Mouse (Mus musculus): ENCODE measurements at regions not wholly inside any gene's neighbourhood (a gene's known extent, or its start where the extent isn't known, plus 50 kb on each side); places are given as distances from the start of the nearest gene placed in this dataset.

DNA sequence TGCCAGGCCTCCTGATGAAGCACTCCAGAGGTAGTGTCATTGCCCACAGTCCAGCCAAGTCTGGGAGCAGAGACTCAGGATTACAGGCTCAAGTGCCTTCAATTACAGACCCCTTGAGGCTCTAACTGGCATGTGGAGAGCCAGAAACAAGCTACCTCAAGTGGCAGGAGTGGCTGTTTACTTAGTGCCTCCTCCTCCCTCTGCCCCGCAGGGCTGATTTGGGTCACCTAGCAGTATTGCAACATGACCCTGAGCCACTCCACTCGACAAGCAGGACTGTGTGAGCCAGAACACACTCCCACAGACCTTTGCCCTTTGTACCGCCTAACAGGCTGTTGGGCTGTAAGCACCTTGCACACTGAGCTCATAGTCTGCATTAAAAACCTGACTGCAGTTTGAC, 180.4 kb downstream of the Rab11fip4 start:
- ATAC-seq (replicated peaks; ENCODE audit: low read depth, poor library complexity, severe bottlenecking), result no peak

DNA sequence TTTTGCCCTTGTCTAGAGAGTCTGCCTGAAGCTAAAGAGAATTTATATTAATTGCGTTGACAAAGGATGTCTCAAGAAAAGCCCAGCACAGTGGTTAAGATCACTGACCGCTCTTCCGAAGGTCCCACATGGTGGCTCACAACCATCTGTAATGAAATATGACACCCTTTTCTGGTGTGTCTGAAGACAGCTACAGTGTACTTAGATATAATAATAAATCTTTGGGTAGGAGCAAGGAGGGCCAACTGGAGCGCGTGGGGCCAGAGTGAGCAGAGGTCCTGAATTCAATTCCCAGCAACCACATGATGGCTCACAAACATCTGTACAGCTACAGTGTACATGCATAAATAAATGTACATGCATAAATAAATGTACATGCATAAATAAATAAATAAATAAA, 176.1 kb downstream of the Rab11fip4 start:
- ATAC-seq (replicated peaks; ENCODE audit: low read depth, poor library complexity, severe bottlenecking), result no peak

DNA sequence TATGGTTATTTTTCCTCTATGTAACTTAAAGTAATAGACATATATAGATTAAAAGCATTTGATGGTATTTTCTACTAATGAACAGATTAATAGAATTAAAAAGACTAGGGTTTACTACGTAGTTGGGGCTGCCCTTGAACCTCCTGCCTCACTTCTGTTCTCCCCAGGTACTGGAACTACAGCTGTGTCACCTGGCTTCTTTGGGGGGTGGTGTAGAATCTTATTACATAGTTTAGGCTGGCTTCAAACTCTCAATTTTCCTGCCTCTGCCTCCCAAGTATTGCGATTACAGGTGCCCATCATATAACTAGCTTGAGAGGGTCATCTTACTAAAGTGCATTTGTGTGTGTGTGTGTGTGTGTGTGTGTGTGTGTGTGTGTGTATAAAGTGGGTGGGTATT, 175.0 kb downstream of the Rab11fip4 start:
- ATAC-seq (replicated peaks; ENCODE audit: low read depth, poor library complexity, severe bottlenecking), result no peak

DNA sequence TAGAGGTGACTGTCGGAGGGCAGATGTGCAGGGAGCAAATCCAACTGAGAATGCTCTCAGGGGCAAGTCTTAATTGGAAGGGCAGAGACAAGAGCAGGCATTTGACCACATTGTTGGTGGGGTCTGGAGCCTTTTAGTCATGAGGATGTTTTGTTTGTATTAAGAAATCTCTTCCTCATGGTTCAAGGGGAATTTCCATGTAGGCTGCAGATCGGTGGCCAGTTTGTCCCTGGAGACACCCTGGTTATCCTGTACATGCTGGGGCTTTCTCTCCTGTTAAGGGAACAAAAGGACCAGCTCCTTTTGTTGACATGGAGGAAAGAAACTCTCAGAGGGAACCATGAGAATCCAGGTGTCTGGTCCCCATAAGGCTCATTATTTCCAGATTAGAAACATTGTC, 174.4 kb downstream of the Rab11fip4 start:
- ATAC-seq (replicated peaks; ENCODE audit: low read depth, poor library complexity, severe bottlenecking), result no peak

DNA sequence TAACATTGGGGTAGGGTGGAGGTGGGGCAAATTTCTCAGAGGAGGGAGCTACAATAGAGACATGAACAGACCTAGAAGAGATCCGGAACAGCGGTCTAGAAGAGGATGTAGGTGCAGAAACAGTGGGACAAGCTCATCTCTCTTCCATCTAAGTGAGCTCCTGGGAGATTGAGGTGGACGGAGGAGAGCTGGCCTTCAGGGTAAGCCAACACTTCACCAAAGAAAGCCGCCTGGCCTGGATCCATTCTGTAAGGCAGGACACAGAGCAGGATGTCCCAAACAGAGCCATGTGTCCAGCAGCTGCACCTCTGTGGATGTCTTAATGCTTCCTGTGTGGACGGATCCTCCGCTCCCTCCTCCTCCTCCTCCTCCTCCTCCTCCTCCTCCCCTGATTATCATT, 173.0 kb downstream of the Rab11fip4 start:
- no peak for ATAC-seq (replicated peaks; ENCODE audit: low read depth, poor library complexity, severe bottlenecking)

DNA sequence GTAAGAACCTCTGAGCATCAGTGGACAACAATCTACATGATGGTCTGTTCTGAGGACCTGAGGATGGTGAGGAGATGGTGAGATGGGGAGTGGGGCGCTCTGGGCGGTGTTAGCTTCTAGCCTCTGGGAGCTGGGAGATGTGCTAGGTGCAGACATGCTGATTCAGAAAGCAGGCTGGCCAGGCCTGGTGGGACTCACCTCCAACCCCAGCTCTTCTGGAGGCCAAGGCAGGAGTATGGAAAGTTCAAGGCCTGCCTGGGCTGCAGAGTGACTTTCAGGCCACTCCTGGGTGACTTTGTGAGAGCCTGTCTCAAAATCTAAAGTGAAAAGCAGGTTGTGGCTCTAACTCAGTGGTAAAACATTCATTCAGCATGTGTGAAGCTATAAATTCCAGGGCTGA, 171.6 kb downstream of the Rab11fip4 start:
- ATAC-seq (replicated peaks; ENCODE audit: low read depth, poor library complexity, severe bottlenecking), result no peak

DNA sequence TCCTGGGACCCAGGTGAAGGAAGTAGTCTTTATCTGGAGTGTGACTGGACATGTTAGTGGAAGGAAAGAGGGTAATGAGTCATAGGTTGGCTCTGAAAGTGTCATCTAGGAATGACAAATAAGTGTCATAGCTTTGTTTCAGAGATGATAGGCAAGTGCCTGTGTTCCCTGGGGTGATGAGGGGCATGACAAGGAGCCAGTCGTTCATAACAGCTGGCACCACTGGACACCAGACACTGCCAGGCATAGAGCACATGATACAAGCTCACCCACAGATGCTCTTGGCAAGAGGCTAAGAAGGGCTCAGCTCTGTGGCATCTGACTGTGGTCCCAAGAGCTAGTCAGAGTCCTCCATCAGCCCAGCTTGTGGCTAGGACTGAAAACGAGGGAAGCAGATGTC, 171.0 kb downstream of the Rab11fip4 start:
- ATAC-seq (replicated peaks; ENCODE audit: low read depth, poor library complexity, severe bottlenecking), result no peak

DNA sequence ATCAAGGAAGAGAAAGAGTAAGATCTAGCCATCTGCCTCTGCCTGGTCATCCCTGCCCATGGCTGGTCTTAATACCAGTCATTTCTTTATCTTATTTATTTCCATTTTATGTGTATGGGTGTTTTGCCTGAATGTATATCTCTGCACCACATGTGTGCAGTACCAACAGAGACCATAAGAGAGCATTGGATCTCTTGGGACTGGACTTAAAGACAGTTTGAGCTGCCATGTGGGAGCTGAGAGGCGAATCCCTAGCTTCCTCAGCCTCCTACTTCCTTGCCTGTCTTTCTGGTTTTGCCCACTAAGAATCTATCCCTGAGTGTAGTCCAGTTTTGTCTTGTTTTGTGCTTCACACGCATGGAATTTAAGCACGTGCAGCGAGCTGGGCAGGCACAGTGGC, 169.5 kb downstream of the Rab11fip4 start:
- no peak for ATAC-seq (replicated peaks; ENCODE audit: low read depth, poor library complexity, severe bottlenecking)

DNA sequence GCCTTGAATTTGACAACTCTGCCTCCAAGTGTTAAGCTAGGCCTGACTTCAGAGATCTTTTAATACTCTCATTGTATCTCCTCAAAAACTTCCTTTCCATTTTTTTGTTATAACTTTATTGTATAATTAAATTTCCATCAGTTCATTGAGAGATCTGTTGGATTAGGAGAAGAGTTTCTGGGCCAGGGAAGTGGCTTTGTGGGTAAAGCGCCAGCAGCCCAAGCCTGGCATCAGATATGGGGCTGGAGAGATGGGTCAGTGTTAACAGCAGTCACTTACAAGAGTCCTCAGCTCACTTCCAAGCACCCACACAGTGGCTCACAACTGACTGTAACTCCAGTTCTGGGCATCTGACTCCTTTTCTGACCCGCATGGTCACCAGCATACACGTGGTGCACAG, 167.3 kb downstream of the Rab11fip4 start:
- no peak for ATAC-seq (replicated peaks; ENCODE audit: low read depth, poor library complexity, severe bottlenecking)

DNA sequence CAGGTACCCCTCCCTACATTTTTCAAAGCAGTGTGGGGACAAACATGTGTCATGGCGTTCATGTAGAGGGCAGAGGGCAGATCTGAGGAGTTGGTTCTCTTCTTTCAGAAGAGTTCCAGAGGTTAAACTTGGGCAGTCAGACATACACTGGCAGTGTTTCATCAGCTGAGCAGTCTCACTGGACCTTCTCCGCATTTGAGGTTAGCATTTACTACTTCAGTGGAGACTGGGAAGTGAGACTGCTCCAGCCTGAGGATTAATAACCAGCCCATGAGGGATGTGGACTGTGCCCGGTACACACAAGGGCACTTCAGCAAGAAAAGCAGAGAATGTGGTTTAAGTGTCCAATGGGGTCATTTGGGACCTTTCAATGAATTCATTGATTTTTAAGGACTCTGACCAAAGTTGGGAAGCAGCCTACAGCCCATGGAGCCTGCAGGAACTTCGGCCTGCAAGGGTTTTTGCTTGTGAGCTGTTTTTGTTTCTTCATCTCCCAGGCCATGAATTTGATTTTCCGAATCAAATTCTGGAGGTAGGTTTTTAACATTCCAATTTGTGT, 166.6 kb downstream of the Rab11fip4 start:
- no peak for ATAC-seq (replicated peaks; ENCODE audit: low read depth, poor library complexity, severe bottlenecking)

DNA sequence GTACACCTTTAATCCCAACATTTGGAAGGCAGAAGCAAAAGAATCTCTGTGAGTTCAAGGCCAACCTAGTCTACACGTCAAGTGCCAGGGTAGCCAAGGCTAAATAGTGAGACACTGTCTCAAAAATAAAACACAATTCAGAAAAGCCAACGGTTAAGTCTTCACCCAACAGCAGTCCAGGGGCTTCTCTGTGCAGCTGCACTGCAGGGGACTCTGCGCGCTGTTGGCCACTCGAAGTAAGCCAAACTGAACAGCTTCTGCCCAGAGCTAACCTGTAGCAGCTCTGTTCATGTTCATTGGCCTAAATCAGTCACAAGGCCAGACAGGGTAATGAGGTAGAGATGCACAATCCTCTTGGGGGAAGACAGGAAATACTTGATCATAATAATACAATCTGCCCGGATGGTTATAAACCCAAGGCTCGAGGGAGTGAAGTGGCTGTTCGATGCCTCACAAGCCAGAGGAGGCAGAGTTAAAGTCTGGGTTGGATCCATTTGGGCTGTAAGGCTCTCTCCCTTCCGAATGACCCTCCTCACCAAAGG, 165.4 kb downstream of the Rab11fip4 start:
- no peak for ATAC-seq (replicated peaks; ENCODE audit: low read depth, poor library complexity, severe bottlenecking)

DNA sequence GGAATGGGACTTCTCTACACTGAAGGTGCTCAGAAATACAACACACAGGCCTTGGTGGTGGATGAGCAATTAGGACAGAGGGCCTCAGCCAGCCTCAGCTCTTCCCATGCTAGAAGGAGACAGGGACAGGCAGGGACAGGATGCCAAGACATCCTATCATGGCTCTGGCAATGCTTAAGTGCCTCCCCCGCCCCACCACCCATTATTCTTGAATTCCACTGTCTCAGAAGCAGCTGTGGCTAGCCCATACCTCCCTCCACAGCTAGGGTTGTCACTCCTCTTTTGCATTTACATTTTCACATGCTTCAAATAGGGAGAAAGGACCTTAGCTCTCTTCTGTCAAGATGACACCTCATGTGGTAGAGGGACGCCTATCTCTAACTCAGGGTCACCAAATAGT, 162.5 kb downstream of the Rab11fip4 start:
- ATAC-seq (replicated peaks; ENCODE audit: low read depth, poor library complexity, severe bottlenecking), result no peak

DNA sequence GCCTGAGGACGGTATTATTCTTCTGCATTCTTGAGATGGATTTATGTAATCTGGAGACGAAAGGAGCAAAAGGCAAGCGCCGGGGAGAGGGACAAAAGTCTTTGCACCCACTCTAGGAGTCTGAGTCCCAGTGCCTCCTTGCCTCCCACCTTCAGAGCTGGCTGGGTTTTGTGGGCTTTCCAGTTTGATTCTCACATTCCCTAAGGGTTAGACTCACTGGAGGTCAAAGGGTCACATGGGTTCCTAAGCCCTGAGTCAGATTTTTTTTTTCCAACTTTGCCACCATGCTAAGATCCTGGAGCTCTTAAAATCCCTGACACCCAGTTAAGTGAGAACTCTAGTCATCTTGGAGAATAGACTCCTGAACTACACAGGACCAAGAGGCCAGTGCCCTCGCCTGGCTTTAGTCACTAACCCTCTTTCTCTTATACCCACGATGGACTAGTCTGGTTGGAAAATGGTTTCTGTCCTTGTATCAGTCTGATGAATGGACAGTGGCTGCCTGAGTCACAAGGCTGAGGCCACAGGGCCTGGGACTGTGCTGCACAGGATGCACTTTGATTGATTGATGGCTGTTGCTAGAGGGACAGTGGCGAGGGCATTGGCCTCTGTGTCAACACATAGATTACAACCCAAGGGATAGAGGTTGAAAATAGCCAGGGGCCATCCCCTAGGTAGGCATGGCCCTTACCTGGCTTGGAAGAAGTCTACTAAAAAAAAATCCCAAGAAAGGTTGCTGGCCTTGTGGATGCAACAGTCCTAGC, 161.9 kb downstream of the Rab11fip4 start:
- ATAC-seq (replicated peaks; ENCODE audit: low read depth, poor library complexity, severe bottlenecking), result no peak

DNA sequence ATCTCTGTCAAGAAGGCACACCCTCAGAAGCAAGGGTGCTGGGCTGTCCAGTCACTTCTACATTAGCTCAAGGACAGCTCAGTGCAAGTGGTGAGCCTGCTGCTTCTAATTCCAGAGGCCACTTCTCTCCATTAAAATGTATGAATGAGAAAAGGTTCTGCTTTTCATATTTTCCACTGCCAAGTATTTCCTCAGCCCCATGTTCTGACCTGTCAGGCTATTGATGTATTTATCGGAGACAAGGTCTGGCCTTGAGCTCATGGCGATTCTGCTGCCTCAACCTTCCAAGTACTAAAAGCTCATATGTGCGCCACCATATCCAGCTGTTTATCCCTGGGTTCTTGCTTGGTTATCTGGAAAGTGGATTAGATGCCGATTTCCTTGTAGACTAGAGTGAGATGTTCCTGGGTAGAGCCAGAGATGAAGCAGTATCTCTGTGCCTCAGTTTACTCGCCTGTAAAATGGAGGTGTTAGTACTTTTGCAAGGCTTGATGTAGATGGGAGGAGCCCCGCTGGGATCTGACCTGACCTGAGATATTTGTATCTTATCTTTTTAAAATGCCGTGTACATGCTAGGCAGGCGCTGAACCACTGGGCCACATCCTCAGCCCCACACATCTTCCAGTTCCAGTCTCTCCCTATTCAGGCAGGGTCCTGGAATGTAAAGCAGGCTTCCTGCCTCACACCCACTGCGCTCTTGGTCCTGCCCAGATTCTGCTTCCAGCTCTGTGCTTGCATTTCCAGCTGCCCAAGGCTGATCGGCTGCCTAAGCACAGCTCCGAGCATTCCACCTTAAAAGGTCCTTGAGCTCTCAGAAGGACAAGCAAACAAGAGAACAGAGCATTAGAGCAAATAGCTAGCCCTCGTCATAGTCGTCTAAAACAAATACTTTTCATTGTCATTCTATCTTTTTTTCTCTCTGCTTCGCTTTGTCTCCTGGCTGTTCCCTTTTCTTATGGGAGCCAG, 161.0 kb downstream of the Rab11fip4 start:
- no peak for ATAC-seq (replicated peaks; ENCODE audit: low read depth, poor library complexity, severe bottlenecking)

DNA sequence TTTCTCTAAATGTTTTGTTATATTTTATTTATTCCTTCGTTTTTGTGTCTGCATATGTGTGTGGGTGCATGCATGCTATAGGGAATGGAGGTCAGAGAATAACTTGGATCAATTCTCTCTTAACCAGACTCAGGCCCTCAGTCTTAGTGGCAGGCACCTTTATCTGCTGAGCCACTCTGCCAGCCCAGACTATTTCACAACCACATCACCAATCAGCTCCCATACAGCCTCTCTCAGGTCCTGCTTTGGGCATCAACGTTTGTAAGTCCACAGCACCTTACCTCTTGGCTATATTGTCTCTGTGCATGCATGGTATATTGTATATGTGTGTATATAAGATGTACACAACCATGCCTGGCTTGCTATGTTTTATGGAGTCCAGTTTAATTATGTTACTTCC, 159.9 kb downstream of the Rab11fip4 start:
- peak; percentile 57; the same call in 1 of the 2 replicates for ATAC-seq (replicated peaks; ENCODE audit: low read depth, poor library complexity, severe bottlenecking)

DNA sequence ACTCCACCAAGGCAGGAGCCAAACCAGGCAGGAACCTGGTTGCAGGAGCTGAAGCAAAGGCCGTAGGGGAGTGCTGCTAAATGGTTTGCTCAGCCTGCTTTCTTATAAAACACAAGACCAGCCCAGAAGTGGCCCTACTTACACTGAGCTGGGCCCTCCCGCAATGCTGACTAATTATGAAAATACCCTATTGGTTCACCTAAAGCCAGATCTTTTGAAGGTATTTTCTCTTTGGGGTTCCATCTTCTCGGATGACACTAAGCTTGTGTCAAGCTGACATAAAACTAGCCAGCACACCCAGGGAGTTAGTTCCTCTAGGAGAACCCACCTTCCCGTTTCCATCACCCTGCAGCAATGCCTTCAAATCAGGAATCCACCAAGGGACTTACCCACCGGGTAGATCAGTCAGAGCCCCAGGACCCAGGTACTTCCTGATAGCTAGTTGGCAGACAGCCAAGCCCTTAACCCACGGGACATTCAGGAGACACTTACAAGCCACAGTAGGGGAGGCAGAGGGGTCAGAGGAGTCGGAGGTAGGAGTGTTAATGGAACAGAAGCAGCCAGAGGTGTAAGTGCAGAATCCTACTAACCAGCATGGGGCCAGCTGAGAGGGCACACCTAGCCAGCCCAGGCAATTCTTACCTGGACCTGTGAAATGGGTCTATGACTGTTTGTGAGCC, 158.9 kb downstream of the Rab11fip4 start:
- ATAC-seq (replicated peaks; ENCODE audit: low read depth, poor library complexity, severe bottlenecking), result 0 out of 2 replicates have a peak, but pooled peaks have one; percentile 3

DNA sequence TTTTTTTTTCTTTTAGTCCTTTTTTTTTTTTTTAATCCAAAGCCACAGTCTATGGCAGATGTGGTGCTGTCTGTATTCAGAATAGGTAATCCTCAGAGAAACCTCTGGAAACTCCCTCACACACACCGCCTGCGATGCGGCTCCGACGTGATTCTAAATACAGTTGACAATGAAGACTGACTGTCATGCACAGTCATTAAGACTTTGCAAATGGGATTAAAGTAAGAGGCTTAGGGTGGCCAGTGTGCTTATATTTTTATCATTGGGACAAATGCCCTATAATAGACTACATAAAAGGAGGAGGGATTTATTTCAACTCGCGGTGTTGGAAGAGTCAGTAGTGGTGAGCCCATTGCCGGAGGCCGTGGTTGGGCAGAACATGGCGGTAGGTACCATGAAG, 158.1 kb downstream of the Rab11fip4 start:
- no peak for ATAC-seq (replicated peaks; ENCODE audit: low read depth, poor library complexity, severe bottlenecking)

DNA sequence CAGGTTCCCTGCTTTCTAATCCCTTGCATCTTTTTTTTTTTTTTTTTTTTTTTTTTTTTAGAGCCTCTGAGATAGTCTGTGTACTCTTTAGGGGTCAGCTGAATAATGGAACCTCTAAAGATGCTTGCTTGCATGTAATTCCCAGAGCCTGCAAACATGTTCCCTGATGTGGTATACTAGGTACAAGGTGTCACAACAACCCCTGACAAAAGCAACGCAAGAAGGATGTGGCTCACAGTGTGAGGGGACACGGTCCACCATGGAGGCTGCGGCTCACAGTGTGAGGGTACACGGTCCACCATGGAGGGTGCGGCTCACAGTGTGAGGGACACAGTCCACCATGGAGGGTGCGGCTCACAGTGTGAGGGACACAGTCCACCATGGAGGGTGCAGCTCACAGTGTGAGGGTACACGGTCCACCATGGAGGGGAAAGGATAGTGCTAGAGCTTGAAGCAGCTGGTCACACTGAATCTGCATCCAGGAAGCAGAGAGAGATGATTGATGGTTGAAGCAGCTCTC, 157.7 kb downstream of the Rab11fip4 start:
- ATAC-seq (replicated peaks; ENCODE audit: low read depth, poor library complexity, severe bottlenecking), result no peak

DNA sequence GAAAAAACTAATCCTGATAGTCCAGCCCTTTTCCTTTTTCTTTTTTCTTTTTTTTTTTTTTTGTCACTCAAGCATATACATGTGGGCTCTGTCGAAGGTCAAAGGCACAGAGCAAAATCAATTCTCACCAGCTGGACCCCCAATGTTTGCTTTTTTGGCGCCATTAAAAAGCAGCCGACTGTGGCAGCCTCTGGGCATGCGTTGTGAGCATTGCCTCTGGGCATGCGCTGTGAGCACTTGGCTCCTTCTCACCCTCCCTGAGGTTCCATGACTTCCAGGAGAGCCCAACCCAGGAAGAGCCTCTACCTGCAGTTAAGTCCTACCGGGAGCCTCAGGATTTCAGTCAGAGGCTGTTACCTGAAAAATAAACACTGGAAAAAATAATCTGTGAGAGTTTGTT, 156.8 kb downstream of the Rab11fip4 start:
- ATAC-seq (replicated peaks; ENCODE audit: low read depth, poor library complexity, severe bottlenecking), result no peak
